Mouse (Mus musculus) midbrain, embryonic 15.5 days (tissue): ENCODE data around the gene Defb29. TPM values are rescaled to one million over a fixed set of nuclear protein-coding genes. Genes with fewer than 3 reads are reported as not detected.

Source experiments
- ATAC-seq: fragments of 200-750 bp; cut with Nextera tagmentation; replicated peaks from 2 replicates; pipeline ENCODE4 v1.8.0; 2017; ENCODE audit warnings: moderate TSS enrichment
- H3K27ac ChIP-seq: fragments of 300-500 bp; sonication (generic); 2 replicates; pipeline ENCODE4 v1.5.1; 2015; ENCODE audit warnings: mild to moderate bottlenecking, inconsistent platforms
- H3K27me3 ChIP-seq: fragments of 300-500 bp; sonication (generic); replicated peaks from 2 replicates; pipeline ENCODE4 v1.6.1; 2015; ENCODE audit warnings: inconsistent platforms
- H3K36me3 ChIP-seq: fragments of 300-500 bp; sonication (generic); replicated peaks from 2 replicates; pipeline ENCODE4 v1.6.1; 2015; ENCODE audit warnings: inconsistent platforms
- H3K4me1 ChIP-seq: fragments of 300-500 bp; sonication (generic); 2 replicates; pipeline ENCODE4 v1.6.1; 2015; ENCODE audit warnings: inconsistent platforms
- H3K4me2 ChIP-seq: fragments of 300-500 bp; sonication (generic); 2 replicates; pipeline ENCODE4 v1.6.1; 2015; ENCODE audit warnings: inconsistent platforms, mild to moderate bottlenecking, moderate library complexity
- H3K4me3 ChIP-seq: fragments of 300-500 bp; sonication (generic); 2 replicates; pipeline ENCODE4 v1.5.1; 2015; ENCODE audit warnings: mild to moderate bottlenecking, inconsistent platforms
- H3K9ac ChIP-seq: fragments of 300-500 bp; sonication (generic); 2 replicates; pipeline ENCODE4 v1.6.1; 2015; ENCODE audit warnings: mild to moderate bottlenecking, inconsistent platforms
- H3K9me3 ChIP-seq: fragments of 300-500 bp; sonication (generic); 2 replicates; pipeline ENCODE4 v1.6.1; 2016; ENCODE audit warnings: inconsistent platforms
- WGBS: fragments of 180-500 bp; shearing (Covaris S2); methylation state at CpG from one replicate; pipeline ENCODE4 v1.1.7; 2015; ENCODE audit warnings: mixed read lengths; 5-methylcytosine and 5-hydroxymethylcytosine counted together
- polyA plus RNA-seq: library from polyadenylated mRNA; unstranded; fragments of >200 nt; fragmentation: Nextera tagmentation; extraction: Ambion mirVana; gene quantifications from 2 replicates; pipeline ENCODE4 v1.2.1, GENCODE M21; 2015

The Defb29 gene
- polyA plus RNA-seq, 1 experiment from 2014 or later: not detected

GRCm38 (mm10) chr2:152553774-152554423, 14.0 kb upstream of the Defb29 start:
- no peaks in the 10 kb centered on the region for H3K36me3 ChIP-seq
- peak overlapping the region; percentile 45 for H3K4me2 ChIP-seq
- no peak for ATAC-seq
- 0 out of 2 replicates have a peak overlapping the region, but pooled peaks have one; percentile 1 for H3K4me3 ChIP-seq
- 12% methylated on average over 16 of the region's 16 CpGs for WGBS
- H3K4me1 ChIP-seq: peaks cover 4% of the 10 kb centered on the region; the same call in 1 of the 2 replicates
- no peak overlapping the region for H3K9ac ChIP-seq
- H3K9me3 ChIP-seq: no peaks in the 10 kb centered on the region
- H3K27me3 ChIP-seq: no peaks in the 10 kb centered on the region
- no peak overlapping the region for H3K27ac ChIP-seq

- Histone ChIP-seq H3K9me3 (no peaks in the 10 kb centered on the region), H3K27ac (no peak overlapping the region), H3K36me3 (no peaks in the 10 kb centered on the region), H3K4me3 (no peak overlapping the region), H3K9ac (no peak overlapping the region), H3K4me2 (no peak overlapping the region), H3K4me1 (no peaks in the 10 kb centered on the region), H3K27me3 (no peaks in the 10 kb centered on the region)
- WGBS: 78% methylated on average over 5 of the region's 5 CpGs
- ATAC-seq: no peak
Observed at GRCm38 (mm10) chr2:152548124-152548523, 8.2 kb upstream of the Defb29 start.

GRCm38 (mm10) chr2:152544691-152545090, 4.8 kb upstream of the Defb29 start:
- no peak overlapping the region for H3K4me3 ChIP-seq
- H3K27me3 ChIP-seq: no peaks in the 10 kb centered on the region
- H3K9me3 ChIP-seq: no peaks in the 10 kb centered on the region
- no peak overlapping the region for H3K27ac ChIP-seq
- H3K36me3 ChIP-seq: no peaks in the 10 kb centered on the region
- no peak for ATAC-seq
- H3K4me1 ChIP-seq: no peaks in the 10 kb centered on the region
- H3K9ac ChIP-seq: no peak overlapping the region
- WGBS: 19% methylated on average over 4 of the region's 4 CpGs
- no peak overlapping the region for H3K4me2 ChIP-seq

GRCm38 (mm10) chr2:152543478-152543877, 3.6 kb upstream of the Defb29 start:
- Histone ChIP-seq H3K27me3 (no peaks in the 10 kb centered on the region), H3K27ac (no peak overlapping the region), H3K4me2 (no peak overlapping the region), H3K9me3 (no peaks in the 10 kb centered on the region), H3K4me3 (no peak overlapping the region), H3K4me1 (no peaks in the 10 kb centered on the region), H3K9ac (no peak overlapping the region), H3K36me3 (no peaks in the 10 kb centered on the region)
- 86% methylated on average over 4 of the region's 4 CpGs for WGBS
- no peak for ATAC-seq

- Histone ChIP-seq H3K9ac (no peak overlapping the region), H3K9me3 (no peaks in the 10 kb centered on the region), H3K4me2 (no peak overlapping the region), H3K27me3 (no peaks in the 10 kb centered on the region), H3K4me3 (no peak overlapping the region), H3K4me1 (no peaks in the 10 kb centered on the region), H3K27ac (no peak overlapping the region), H3K36me3 (no peaks in the 10 kb centered on the region)
- no peak for ATAC-seq
- 73% methylated on average over 2 of the region's 2 CpGs for WGBS
Observed at GRCm38 (mm10) chr2:152542897-152543296, 3.0 kb upstream of the Defb29 start.

- Histone ChIP-seq H3K27ac (no peak overlapping the region), H3K9me3 (no peaks in the 10 kb centered on the region), H3K4me3 (no peak overlapping the region), H3K36me3 (no peaks in the 10 kb centered on the region), H3K9ac (no peak overlapping the region), H3K4me2 (no peak overlapping the region), H3K27me3 (no peaks in the 10 kb centered on the region), H3K4me1 (no peaks in the 10 kb centered on the region)
- WGBS: 86% methylated on average over 9 of the region's 9 CpGs
- no peak for ATAC-seq
Observed at GRCm38 (mm10) chr2:152541979-152542378, 2.1 kb upstream of the Defb29 start.

- Histone ChIP-seq H3K36me3 (no peaks in the 10 kb centered on the region), H3K27me3 (no peaks in the 10 kb centered on the region), H3K9me3 (no peaks in the 10 kb centered on the region), H3K4me1 (no peaks in the 10 kb centered on the region), H3K4me2 (no peak within 1 kb of the TSS), H3K9ac (no peak within 1 kb of the TSS), H3K27ac (no peak within 1 kb of the TSS), H3K4me3 (no peak within 1 kb of the TSS)
- ATAC-seq: no peak
- WGBS: 78% methylated on average over 4 of the region's 4 CpGs
Observed at GRCm38 (mm10) chr2:152517981-152518380, 21.9 kb downstream of the Defb29 start, which contains the start of gene Defb28. TSS of gene Defb28 (plus strand) at chr2:152518255.

- H3K9ac ChIP-seq: no peak overlapping the region
- no peak overlapping the region for H3K4me2 ChIP-seq
- WGBS: 82% methylated on average over 4 of the region's 4 CpGs
- no peaks in the 10 kb centered on the region for H3K9me3 ChIP-seq
- H3K4me1 ChIP-seq: no peaks in the 10 kb centered on the region
- no peak overlapping the region for H3K4me3 ChIP-seq
- no peak overlapping the region for H3K27ac ChIP-seq
- no peaks in the 10 kb centered on the region for H3K36me3 ChIP-seq
- no peak for ATAC-seq
- no peaks in the 10 kb centered on the region for H3K27me3 ChIP-seq
Observed at GRCm38 (mm10) chr2:152516084-152516483, 23.8 kb downstream of the Defb29 start.

- no peak within 1 kb of the TSS for H3K4me3 ChIP-seq
- no peak within 1 kb of the TSS for H3K4me2 ChIP-seq
- no peak within 1 kb of the TSS for H3K9ac ChIP-seq
- no peaks in the 10 kb centered on the region for H3K4me1 ChIP-seq
- no peaks in the 10 kb centered on the region for H3K36me3 ChIP-seq
- no peak for ATAC-seq
- no peak within 1 kb of the TSS for H3K27ac ChIP-seq
- H3K27me3 ChIP-seq: no peaks in the 10 kb centered on the region
- H3K9me3 ChIP-seq: no peaks in the 10 kb centered on the region
- 71% methylated on average over 1 of the region's 1 CpGs for WGBS
Observed at GRCm38 (mm10) chr2:152511592-152511991, 28.3 kb downstream of the Defb29 start, which contains the start of gene Defb26. TSS of gene Defb26 (minus strand) at chr2:152511692.

- Histone ChIP-seq H3K27me3 (no peaks in the 10 kb centered on the region), H3K9me3 (no peaks in the 10 kb centered on the region), H3K4me3 (no peak overlapping the region), H3K9ac (no peak overlapping the region), H3K4me1 (no peaks in the 10 kb centered on the region), H3K36me3 (no peaks in the 10 kb centered on the region), H3K4me2 (no peak overlapping the region), H3K27ac (no peak overlapping the region)
- ATAC-seq: no peak
- 92% methylated on average over 2 of the region's 2 CpGs for WGBS
Observed at GRCm38 (mm10) chr2:152503950-152504349, 35.9 kb downstream of the Defb29 start.

GRCm38 (mm10) chr2:152500863-152501229, 39.1 kb downstream of the Defb29 start:
- Histone ChIP-seq H3K27me3 (no peaks in the 10 kb centered on the region), H3K4me2 (no peak overlapping the region), H3K27ac (no peak overlapping the region), H3K36me3 (no peaks in the 10 kb centered on the region), H3K9me3 (no peaks in the 10 kb centered on the region), H3K4me3 (no peak overlapping the region), H3K9ac (no peak overlapping the region), H3K4me1 (no peaks in the 10 kb centered on the region)
- WGBS: 80% methylated on average over 6 of the region's 6 CpGs
- ATAC-seq: no peak

GRCm38 (mm10) chr2:152500204-152500862, 39.6 kb downstream of the Defb29 start:
- Histone ChIP-seq H3K9me3 (no peaks in the 10 kb centered on the region), H3K4me3 (no peak overlapping the region), H3K27me3 (no peaks in the 10 kb centered on the region), H3K9ac (no peak overlapping the region), H3K36me3 (no peaks in the 10 kb centered on the region), H3K4me1 (no peaks in the 10 kb centered on the region), H3K27ac (no peak overlapping the region), H3K4me2 (no peak overlapping the region)
- WGBS: 75% methylated on average over 7 of the region's 7 CpGs
- ATAC-seq: no peak

GRCm38 (mm10) chr2:152498020-152498419, 41.9 kb downstream of the Defb29 start:
- no peak overlapping the region for H3K4me3 ChIP-seq
- no peak for ATAC-seq
- no peaks in the 10 kb centered on the region for H3K4me1 ChIP-seq
- no peaks in the 10 kb centered on the region for H3K36me3 ChIP-seq
- H3K27ac ChIP-seq: no peak overlapping the region
- 76% methylated on average over 6 of the region's 6 CpGs for WGBS
- H3K9ac ChIP-seq: no peak overlapping the region
- H3K4me2 ChIP-seq: no peak overlapping the region
- no peaks in the 10 kb centered on the region for H3K9me3 ChIP-seq
- no peaks in the 10 kb centered on the region for H3K27me3 ChIP-seq
